Mouse (Mus musculus) testis, adult 2 months (tissue): ENCODE measurements around the gene Dnajc7. TPM values are rescaled to one million over a fixed set of nuclear protein-coding genes. Genes with fewer than 3 reads are reported as not detected.
"Not testable (repeated sequence)": the region's sequence is repeated elsewhere in the genome, so short reads cannot be mapped to it uniquely, and the experiment has no call there.

Experiments
- H3K27ac ChIP-seq: fragments of 200-500 bp; 2 replicates; pipeline ENCODE4 v1.5.1; 2012; ENCODE audit warnings: low read depth, low read length; ENCODE audit not compliant: control insufficient read depth, insufficient read depth
- H3K27me3 ChIP-seq: fragments of 200-500 bp; 2 replicates; pipeline ENCODE4 v1.6.1; 2012; ENCODE audit warnings: mild to moderate bottlenecking, low read length, moderate library complexity; ENCODE audit not compliant: control insufficient read depth, insufficient read depth
- H3K36me3 ChIP-seq: fragments of 200-500 bp; 2 replicates; pipeline ENCODE4 v1.6.1; 2012; ENCODE audit warnings: mild to moderate bottlenecking, low read length; ENCODE audit not compliant: control insufficient read depth, insufficient read depth
- H3K4me1 ChIP-seq: fragments of 200-500 bp; 2 replicates; pipeline ENCODE4 v1.6.1; 2012; ENCODE audit warnings: low read length; ENCODE audit not compliant: control insufficient read depth, insufficient read depth
- H3K4me3 ChIP-seq: fragments of 200-500 bp; 2 replicates; pipeline ENCODE4 v1.5.1; 2012; ENCODE audit warnings: low read depth, mild to moderate bottlenecking, low read length, moderate library complexity, mixed read lengths; ENCODE audit not compliant: control insufficient read depth
- CTCF ChIP-seq: fragments of 200-500 bp; IDR thresholded peaks from 2 replicates; pipeline ENCODE4 v1.5.1; 2012; ENCODE audit warnings: low read depth, mild to moderate bottlenecking, inconsistent platforms, low read length, moderate library complexity; ENCODE audit not compliant: control insufficient read depth, insufficient read depth, insufficient replicate concordance
- POLR2A ChIP-seq: fragments of 200-500 bp; IDR thresholded peaks from 2 replicates; pipeline ENCODE4 v1.6.1; 2012; ENCODE audit warnings: low read depth, mild to moderate bottlenecking, inconsistent platforms, low read length, moderate library complexity; ENCODE audit not compliant: control insufficient read depth
- polyA plus RNA-seq: library from polyadenylated mRNA; depleted of rRNA; stranded (reverse); fragments of >200 nt; gene quantifications from 2 replicates; pipeline ENCODE4 v1.2.3, GENCODE M21; 2012

Gene Dnajc7
- polyA plus RNA-seq, 1 experiment = 150 TPM

DNA sequence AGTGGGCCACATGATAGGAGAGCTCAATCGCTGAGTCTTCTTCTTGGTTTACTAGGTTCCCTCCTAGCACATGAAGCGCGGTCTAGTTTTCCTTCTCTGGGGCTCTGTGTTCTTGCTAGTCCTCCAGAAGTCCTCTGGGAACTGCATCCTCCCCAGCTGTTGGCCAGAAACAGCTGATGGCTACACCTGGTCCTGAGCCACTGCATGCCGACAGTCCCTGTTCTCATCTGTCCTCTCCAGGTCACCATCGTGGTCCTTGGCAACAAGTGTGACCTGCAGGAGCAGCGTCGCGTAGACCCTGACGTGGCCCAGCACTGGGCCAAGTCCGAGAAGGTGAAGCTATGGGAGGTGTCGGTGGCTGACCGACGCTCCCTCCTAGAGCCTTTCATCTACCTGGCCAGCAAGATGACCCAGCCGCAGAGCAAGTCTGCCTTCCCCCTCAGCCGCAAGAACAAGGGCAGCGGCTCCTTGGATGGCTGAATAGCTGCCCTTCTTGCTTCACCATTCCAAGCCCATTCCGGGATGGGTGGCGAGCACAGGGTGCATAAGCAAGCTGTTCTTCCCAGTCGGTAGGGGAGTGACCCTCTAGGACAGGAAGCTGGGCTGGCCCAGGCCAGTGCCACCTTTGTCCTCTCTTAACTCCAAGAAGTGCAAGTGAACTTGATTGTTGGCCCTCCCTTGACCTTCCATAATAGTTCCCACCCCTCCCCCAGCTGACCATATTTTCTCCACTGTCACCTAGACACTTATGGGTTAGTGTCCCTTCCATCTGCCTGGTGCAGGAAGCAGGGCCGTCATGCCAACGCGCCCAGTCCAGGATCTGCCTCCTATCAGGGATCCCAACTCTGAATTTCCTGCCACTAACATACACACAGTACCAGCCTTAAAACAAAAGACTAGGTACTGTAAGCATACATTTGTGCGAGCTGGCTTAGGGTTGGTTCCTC is 6.1 kb upstream of the Dnajc7 start:
- Histone ChIP-seq H3K27ac (no peak overlapping the region), H3K27me3 (no peaks in the 10 kb centered on the region), H3K4me3 (no peak overlapping the region), H3K4me1 (peaks cover 2% of the 10 kb centered on the region; the same call in 1 of the 2 replicates), H3K36me3 (no peaks in the 10 kb centered on the region)
- no peak for TF ChIP-seq POLR2A
- no peak for TF ChIP-seq CTCF

- H3K4me1 ChIP-seq = peaks cover 2% of the 10 kb centered on the region; the same call in 1 of the 2 replicates
- no peak overlapping the region for H3K27ac ChIP-seq
- no peaks in the 10 kb centered on the region for H3K36me3 ChIP-seq
- peak overlapping the region; percentile 1 for H3K4me3 ChIP-seq
- TF ChIP-seq POLR2A (no peak), CTCF (no peak)
- H3K27me3 ChIP-seq = no peaks in the 10 kb centered on the region
Observed at GRCm38 (mm10) chr11:100623867-100624266, 3.9 kb upstream of the Dnajc7 start.

GRCm38 (mm10) chr11:100622714-100623113 is 2.7 kb upstream of the Dnajc7 start:
- peak overlapping the region; percentile 95 for H3K4me3 ChIP-seq
- H3K27ac ChIP-seq = peak overlapping the region; percentile 73
- TF ChIP-seq CTCF (peak; percentile 88; the same call in 1 of the 2 replicates), POLR2A (peak; percentile 87)
- H3K27me3 ChIP-seq = no peaks in the 10 kb centered on the region
- H3K36me3 ChIP-seq = no peaks in the 10 kb centered on the region
- no peaks in the 10 kb centered on the region; the same call in 1 of the 2 replicates for H3K4me1 ChIP-seq

GRCm38 (mm10) chr11:100619485-100619975 is 438 bp downstream of the Dnajc7 start:
- TF ChIP-seq CTCF (peak; percentile 7; the same call in 1 of the 2 replicates), POLR2A (peak; percentile 85)
- H3K4me3 ChIP-seq = peak overlapping the region; percentile 100
- H3K27ac ChIP-seq = peak overlapping the region; percentile 92
- no peaks in the 10 kb centered on the region; the same call in none of the 2 replicates for H3K4me1 ChIP-seq
- no peaks in the 10 kb centered on the region for H3K36me3 ChIP-seq
- H3K27me3 ChIP-seq = no peaks in the 10 kb centered on the region

DNA sequence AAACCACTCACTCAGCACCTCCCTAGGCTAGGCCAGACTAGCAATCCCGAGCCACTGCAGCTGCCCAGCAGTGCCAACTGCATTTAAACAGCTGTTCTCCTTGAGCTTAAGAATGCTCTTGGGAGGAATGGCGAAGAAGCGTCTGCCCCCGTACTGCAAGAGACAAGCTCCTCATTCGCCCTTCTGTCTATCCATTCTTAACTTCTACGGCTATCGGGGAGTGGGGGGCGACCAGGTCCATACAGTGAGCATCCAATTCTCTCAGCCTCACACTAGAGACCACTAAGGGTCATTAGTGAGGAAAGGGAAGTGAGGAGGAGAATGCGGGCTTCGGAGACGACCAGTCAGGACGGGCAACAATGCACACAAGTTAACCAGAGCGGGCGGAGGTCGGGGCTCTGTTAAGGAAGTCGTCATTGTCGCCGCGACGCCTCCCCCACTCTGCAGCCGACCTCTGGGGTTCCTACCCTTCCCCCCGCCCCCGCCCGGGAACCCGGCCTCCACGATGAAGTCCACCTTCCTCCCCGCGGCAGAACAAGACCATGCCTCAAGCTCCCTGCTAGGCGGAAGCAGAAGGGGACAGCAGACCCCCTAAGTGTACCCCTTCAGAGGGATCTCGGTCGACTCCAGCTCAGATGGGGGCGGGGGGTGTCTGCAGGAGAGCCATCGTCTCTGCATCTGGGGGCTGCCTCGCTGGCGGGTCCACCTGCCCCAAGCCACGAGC is 1.0 kb downstream of the Dnajc7 start, which contains the start of gene Nkiras2:
Gene Nkiras2 (plus strand): TSS at position 484 of the 724 bp plus-strand sequence.
- Histone ChIP-seq H3K27me3 (no peaks in the 10 kb centered on the region), H3K36me3 (no peaks in the 10 kb centered on the region), H3K4me1 (no peaks in the 10 kb centered on the region; the same call in none of the 2 replicates), H3K4me3 (peak within 1 kb of the TSS; percentile 100), H3K27ac (peak within 1 kb of the TSS; percentile 92)
- TF ChIP-seq POLR2A (no peak), CTCF (0 out of 2 replicates have a peak, but pooled peaks have one; percentile 1)

DNA sequence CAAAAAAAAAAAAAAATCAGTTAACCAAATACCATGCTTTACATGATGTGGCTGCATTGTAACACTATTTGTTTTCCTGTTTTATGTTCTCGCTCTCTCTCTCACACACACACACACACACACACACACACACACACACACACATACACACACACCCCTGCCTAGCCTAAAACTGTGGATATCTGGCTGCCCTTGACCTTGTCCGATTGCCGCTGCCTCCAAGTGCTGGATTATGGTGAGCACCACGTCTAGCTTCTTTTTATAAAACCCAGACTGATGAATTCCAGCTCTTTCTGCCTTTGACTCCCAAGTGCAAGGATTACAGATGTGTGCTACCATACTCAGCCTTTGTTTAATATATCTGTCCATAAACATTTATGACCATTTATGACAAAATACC is 2.5 kb downstream of the Dnajc7 start:
- TF ChIP-seq POLR2A (no peak), CTCF (no peak)
- no peak overlapping the region; the same call in 1 of the 2 replicates for H3K4me3 ChIP-seq
- no peaks in the 10 kb centered on the region for H3K27me3 ChIP-seq
- H3K27ac ChIP-seq = no peak overlapping the region; the same call in 1 of the 2 replicates
- H3K36me3 ChIP-seq = no peaks in the 10 kb centered on the region
- H3K4me1 ChIP-seq = peaks cover 2% of the 10 kb centered on the region

DNA sequence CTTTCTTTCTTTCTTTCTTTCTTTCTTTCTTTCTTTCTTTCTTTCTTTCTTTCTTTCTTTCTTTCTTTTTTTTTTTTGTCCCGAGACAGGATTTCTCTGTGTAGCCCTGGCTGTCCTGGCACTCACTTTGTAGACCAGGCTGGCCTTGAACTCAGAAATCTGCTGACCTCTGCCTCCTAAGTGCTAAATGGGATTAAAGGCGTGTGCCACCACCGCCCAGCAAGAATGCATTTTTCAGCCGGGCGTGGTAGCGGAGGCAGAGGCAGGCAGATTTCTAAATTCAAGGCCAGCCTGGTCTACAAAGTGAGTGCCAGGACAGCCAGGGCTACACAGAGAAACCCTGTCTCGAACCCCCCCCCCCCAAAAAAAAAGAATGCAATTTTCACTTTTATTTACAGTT is 3.1 kb downstream of the Dnajc7 start:
- H3K4me3 ChIP-seq, H3K36me3 ChIP-seq, H3K27ac ChIP-seq, H3K27me3 ChIP-seq, H3K4me1 ChIP-seq: not testable (repeated sequence)
